Mouse (Mus musculus) midbrain, embryonic 13.5 days (tissue): ENCODE results near the gene Calhm5. TPM values are rescaled to one million over a fixed set of nuclear protein-coding genes. Genes with fewer than 3 reads are reported as not detected.

Source experiments
- ATAC-seq: fragments of 200-750 bp; cut with Nextera tagmentation; 2 replicates; pipeline ENCODE4 v1.8.0; 2017; ENCODE audit warnings: mild to moderate bottlenecking, moderate TSS enrichment, moderate library complexity
- H3K27ac ChIP-seq: fragments of 300-500 bp; sonication (generic); 2 replicates; pipeline ENCODE4 v1.5.1; 2015; ENCODE audit warnings: inconsistent platforms, mild to moderate bottlenecking, moderate library complexity
- H3K27me3 ChIP-seq: fragments of 300-500 bp; sonication (generic); 2 replicates; pipeline ENCODE4 v1.6.1; 2015; ENCODE audit warnings: mild to moderate bottlenecking, inconsistent platforms
- H3K36me3 ChIP-seq: fragments of 300-500 bp; sonication (generic); 2 replicates; pipeline ENCODE4 v1.6.1; 2015; ENCODE audit warnings: mild to moderate bottlenecking, inconsistent platforms
- H3K4me1 ChIP-seq: fragments of 300-500 bp; sonication (generic); replicated peaks from 2 replicates; pipeline ENCODE4 v1.6.1; 2015; ENCODE audit warnings: inconsistent platforms
- H3K4me2 ChIP-seq: fragments of 300-500 bp; sonication (generic); replicated peaks from 2 replicates; pipeline ENCODE4 v1.6.1; 2015; ENCODE audit warnings: moderate library complexity, mild to moderate bottlenecking, inconsistent platforms
- H3K4me3 ChIP-seq: fragments of 300-500 bp; sonication (generic); replicated peaks from 2 replicates; pipeline ENCODE4 v1.5.1; 2015; ENCODE audit warnings: mild to moderate bottlenecking, inconsistent platforms
- H3K9ac ChIP-seq: fragments of 300-500 bp; sonication (generic); replicated peaks from 2 replicates; pipeline ENCODE4 v1.6.1; 2015; ENCODE audit warnings: mild to moderate bottlenecking, inconsistent platforms
- H3K9me3 ChIP-seq: fragments of 300-500 bp; sonication (generic); 2 replicates; pipeline ENCODE4 v1.6.1; 2016; ENCODE audit warnings: mild to moderate bottlenecking, inconsistent platforms
- WGBS: fragments of 180-500 bp; shearing (Covaris S2); methylation state at CpG from one replicate; pipeline ENCODE4 v1.1.7; 2015; 5-methylcytosine and 5-hydroxymethylcytosine counted together
- polyA plus RNA-seq: library from polyadenylated mRNA; unstranded; fragments of >200 nt; fragmentation: Nextera tagmentation; extraction: Ambion mirVana; gene quantifications from 2 replicates; pipeline ENCODE4 v1.2.1, GENCODE M21; 2015

Calhm5 gene
- polyA plus RNA-seq, 1 experiment from 2014 or later, result 0.16 TPM

- WGBS, result 75% methylated on average over 1 of the region's 1 CpGs
- Histone ChIP-seq H3K9me3 (no peaks in the 10 kb centered on the region), H3K4me1 (no peaks in the 10 kb centered on the region), H3K9ac (no peak overlapping the region), H3K4me2 (no peak overlapping the region), H3K27me3 (no peaks in the 10 kb centered on the region), H3K4me3 (no peak overlapping the region), H3K36me3 (no peaks in the 10 kb centered on the region), H3K27ac (no peak overlapping the region)
- ATAC-seq, result no peak
These were observed 26.7 kb downstream of the Calhm5 start for GRCm38 (mm10) chr10:34069606-34070005.

GRCm38 (mm10) chr10:34066591-34066990 is 29.7 kb downstream of the Calhm5 start:
- Histone ChIP-seq H3K9me3 (no peaks in the 10 kb centered on the region), H3K27ac (no peak overlapping the region)
- WGBS, result 63% methylated on average over 3 of the region's 3 CpGs

DNA sequence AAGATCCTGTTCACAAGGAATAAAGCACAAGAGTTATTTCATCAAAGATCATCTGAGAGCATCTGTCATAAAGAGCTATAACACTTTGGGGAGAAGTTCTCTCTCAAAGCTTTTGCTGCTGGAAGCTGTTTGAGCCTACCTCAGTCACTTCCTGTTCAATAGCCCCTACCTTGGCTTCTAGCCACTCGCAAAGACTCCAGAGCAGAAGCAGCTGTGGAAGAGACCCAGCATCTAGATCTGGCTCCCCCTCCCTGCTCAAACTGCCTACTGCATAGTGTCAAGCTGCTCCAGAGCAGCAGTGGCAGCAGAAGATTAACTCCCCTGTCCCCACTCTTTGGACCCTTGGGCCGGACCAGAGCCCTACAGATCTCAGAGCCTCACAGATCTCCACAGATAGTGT is 42.3 kb downstream of the Calhm5 start:
- H3K9me3 ChIP-seq, result no peaks in the 10 kb centered on the region
- no peaks in the 10 kb centered on the region for H3K36me3 ChIP-seq
- no peaks in the 10 kb centered on the region for H3K27me3 ChIP-seq
- H3K4me2 ChIP-seq, result no peak overlapping the region
- H3K4me1 ChIP-seq, result no peaks in the 10 kb centered on the region
- no peak overlapping the region for H3K4me3 ChIP-seq
- WGBS, result 81% methylated on average over 2 of the region's 2 CpGs
- H3K27ac ChIP-seq, result no peak overlapping the region
- no peak for ATAC-seq
- no peak overlapping the region for H3K9ac ChIP-seq

More at GRCm38 (mm10) chr10:34066591-34066990, 29.7 kb downstream of the Calhm5 start:
- H3K4me3 ChIP-seq, result no peak overlapping the region
- no peak overlapping the region for H3K9ac ChIP-seq
- H3K36me3 ChIP-seq, result no peaks in the 10 kb centered on the region
- no peaks in the 10 kb centered on the region for H3K27me3 ChIP-seq
- ATAC-seq, result no peak
- no peaks in the 10 kb centered on the region for H3K4me1 ChIP-seq
- no peak overlapping the region for H3K4me2 ChIP-seq

GRCm38 (mm10) chr10:34044210-34044609 is 52.1 kb downstream of the Calhm5 start, which contains the start of gene Calhm4:
Gene Calhm4, minus strand, starts transcription at chr10:34044310.
- no peak within 1 kb of the TSS for H3K4me3 ChIP-seq
- no peak within 1 kb of the TSS for H3K4me2 ChIP-seq
- ATAC-seq, result no peak
- H3K9me3 ChIP-seq, result no peaks in the 10 kb centered on the region
- H3K4me1 ChIP-seq, result no peaks in the 10 kb centered on the region
- H3K27me3 ChIP-seq, result no peaks in the 10 kb centered on the region
- 89% methylated on average over 5 of the region's 5 CpGs for WGBS
- no peak within 1 kb of the TSS for H3K27ac ChIP-seq
- no peak within 1 kb of the TSS for H3K9ac ChIP-seq
- H3K36me3 ChIP-seq, result no peaks in the 10 kb centered on the region

Other genes with a start within 250 kb of the Calhm5 start
- not detected in 2 replicates for gene Sult3a1, start 238.8 kb downstream of the Calhm5 start, polyA plus RNA-seq
- gene Rsph4a, start 191.4 kb downstream of the Calhm5 start, polyA plus RNA-seq, result 0.31 and 0.59 TPM in 2 replicates
- gene Zup1, start 145.2 kb downstream of the Calhm5 start, polyA plus RNA-seq, result 27.2 and 27.3 TPM in 2 replicates
- gene Rwdd1, start 76.9 kb downstream of the Calhm5 start, polyA plus RNA-seq, result 131 and 138 TPM in 2 replicates
- not detected in 2 replicates for gene Trappc3l, start 58.9 kb downstream of the Calhm5 start, polyA plus RNA-seq
- gene Calhm4, start 52.2 kb downstream of the Calhm5 start, polyA plus RNA-seq, result not detected in 2 replicates
- 0.19 and 0.31 TPM in 2 replicates for gene Calhm6, start 31.5 kb upstream of the Calhm5 start, polyA plus RNA-seq
- gene Dse, start 111.2 kb upstream of the Calhm5 start, polyA plus RNA-seq, result 6.2 and 6.7 TPM in 2 replicates
- 137 and 142 TPM in 2 replicates for gene Tspyl1, start 185.7 kb upstream of the Calhm5 start, polyA plus RNA-seq
- gene Tspyl4, start 200.9 kb upstream of the Calhm5 start, polyA plus RNA-seq, result 207 and 216 TPM in 2 replicates